Mouse (Mus musculus) left cerebral cortex, postnatal 36 days (tissue): ENCODE data around the gene March10. TPM values are rescaled to one million over a fixed set of nuclear protein-coding genes. Genes with fewer than 3 reads are reported as not detected.

ENCODE experiments used
- DNase-seq, 2 experiments: peaks; one replicate each; pipeline ENCODE4 v3.0.0; 2021 to 2022; ENCODE audit warnings: low spot score in 2 of 2, mixed read lengths in 1 of 2
- intact Hi-C: fragments of 180-260 bp; cut with DNase I; formaldehyde crosslinking; loops from one replicate; pipeline ENCODE4 v1.15.1; 2025
- total RNA-seq, 2 experiments: library from RNA; stranded (reverse); gene quantifications; 2 replicates each; pipeline ENCODE4 v1.2.3; 2021

The March10 gene
- total RNA-seq, 2 experiments from 2014 or later, result 1.8 to 2.3 TPM

DNA sequence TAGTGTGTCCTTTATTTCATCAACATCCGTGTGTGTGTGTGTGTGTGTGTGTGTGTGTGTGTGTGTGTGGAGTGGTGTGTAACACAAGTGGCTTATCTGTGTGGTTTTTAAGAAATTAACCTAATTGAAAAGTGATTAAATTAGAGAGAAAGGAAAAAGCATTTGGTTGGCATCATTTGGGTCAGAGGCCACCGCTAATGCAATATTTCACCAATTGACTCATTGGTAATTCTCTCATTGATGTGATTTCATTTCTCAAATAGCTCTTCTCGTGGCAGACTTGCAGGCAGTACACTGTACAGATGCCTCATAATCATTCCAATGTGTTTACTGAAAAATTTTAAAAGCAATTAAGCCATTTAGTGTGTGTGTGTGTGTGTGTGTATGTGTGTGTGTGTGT is 11.3 kb upstream of the March10 start:
- no peak for DNase-seq
- intact Hi-C loops, result no loop called here

GRCm38 (mm10) chr11:105467266-105467665 is 10.7 kb upstream of the March10 start:
- intact Hi-C loops, result no loop called here

DNA sequence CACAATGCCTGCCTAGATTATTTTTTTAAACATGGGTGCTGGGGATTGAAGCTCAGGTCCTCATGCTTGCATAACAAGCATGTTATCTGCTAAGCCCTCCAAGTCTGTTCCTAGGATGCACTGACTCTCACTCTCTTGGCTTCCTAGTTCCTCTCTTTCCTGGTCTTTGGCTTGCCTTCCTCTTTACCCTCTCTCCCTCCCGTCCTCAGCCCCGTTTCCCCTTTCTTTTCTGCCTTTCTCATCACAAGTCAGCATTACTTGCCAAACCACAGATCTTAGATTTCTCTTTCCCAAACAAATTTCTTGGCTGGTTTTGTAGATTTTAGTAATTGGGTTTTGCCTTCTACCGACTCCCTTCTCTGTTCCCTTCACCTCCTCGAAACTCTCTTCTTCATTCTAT is 10.2 kb upstream of the March10 start:
- intact Hi-C loops, result no loop called here
- no peak for DNase-seq

More at GRCm38 (mm10) chr11:105467266-105467665, 10.7 kb upstream of the March10 start:
- no peak for DNase-seq

DNA sequence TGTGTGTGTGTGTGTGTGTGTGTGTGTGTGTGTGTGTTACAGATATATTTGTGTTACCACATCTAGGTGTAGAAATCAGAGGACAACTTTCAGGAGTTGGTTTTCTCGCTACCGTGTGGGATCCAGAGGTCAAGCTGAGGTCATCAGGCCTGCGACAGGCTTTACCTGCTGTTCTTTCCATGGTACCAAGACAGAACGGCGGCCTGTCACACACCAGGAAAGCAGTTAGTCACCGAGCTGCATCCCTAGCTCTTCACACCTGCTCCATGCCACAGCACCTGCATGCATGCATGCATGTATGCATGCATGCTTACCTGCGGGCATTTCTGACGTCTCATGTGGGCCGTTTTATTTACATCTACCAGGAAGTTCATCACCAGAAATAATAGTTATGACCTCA is 9.0 kb upstream of the March10 start:
- no peak for DNase-seq
- intact Hi-C loops, result no loop called here

- DNase-seq, result no peak
- intact Hi-C loops, result no loop called here
These were observed 8.0 kb upstream of the March10 start for GRCm38 (mm10) chr11:105464430-105464967.

- intact Hi-C loops, result loop anchor here (5.0 kb wide), 1 partner anchor 132 kb away; no protein-coding TSS in a partner anchor
- DNase-seq, result no peak
These were observed 3.4 kb upstream of the March10 start for GRCm38 (mm10) chr11:105459900-105460299.

- intact Hi-C loops, result loop anchor here (2.0 to 5.0 kb wide), 2 partner anchors 38 to 135 kb away; no protein-coding TSS in a partner anchor
- peak in 1 of 2 experiments; percentile 15 for DNase-seq
These were observed 506 bp upstream of the March10 start for GRCm38 (mm10) chr11:105457041-105457440.

DNA sequence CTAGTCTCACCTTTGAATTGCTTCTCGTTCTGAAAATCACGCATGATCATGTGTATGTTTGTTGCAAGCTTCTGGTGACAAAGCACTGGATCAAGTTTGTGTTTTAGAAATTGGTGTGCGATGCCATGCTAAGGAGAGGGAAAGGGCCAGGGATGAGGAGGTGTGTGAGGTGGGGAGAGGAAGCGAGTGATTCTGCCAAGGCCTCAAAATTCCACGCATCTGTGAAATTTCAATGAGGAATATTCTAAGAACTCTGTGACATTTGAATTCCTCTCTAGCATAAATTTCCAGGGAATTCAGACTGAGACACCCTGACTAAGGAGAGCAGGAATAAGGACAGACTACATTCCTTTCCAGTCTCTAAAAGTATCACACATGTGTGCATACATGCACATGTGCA is 1.4 kb downstream of the March10 start:
- intact Hi-C loops, result loop anchor here (2.0 to 5.0 kb wide), 2 partner anchors 92 to 137 kb away; no protein-coding TSS in a partner anchor
- DNase-seq, result no peak

DNA sequence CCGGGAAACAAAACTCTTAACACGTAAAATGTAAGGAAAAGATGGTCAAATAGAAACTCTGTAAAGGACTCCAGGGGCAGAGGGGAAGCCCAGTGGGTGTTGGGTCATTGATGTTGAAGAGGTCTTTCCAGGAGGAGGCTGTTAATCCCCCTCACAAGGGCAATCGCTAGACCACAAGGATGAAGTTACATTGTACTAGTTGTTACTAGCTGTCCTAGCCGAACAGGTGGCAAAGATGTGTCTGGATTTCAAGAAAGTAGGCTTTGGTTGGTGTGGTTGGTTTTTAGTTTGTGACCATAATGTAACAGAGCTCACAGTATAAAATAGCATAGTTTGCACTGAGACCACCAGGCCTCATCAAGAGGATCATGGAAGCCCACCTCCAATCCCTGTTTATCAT is 3.5 kb downstream of the March10 start:
- no peak for DNase-seq
- intact Hi-C loops, result no loop called here

DNA sequence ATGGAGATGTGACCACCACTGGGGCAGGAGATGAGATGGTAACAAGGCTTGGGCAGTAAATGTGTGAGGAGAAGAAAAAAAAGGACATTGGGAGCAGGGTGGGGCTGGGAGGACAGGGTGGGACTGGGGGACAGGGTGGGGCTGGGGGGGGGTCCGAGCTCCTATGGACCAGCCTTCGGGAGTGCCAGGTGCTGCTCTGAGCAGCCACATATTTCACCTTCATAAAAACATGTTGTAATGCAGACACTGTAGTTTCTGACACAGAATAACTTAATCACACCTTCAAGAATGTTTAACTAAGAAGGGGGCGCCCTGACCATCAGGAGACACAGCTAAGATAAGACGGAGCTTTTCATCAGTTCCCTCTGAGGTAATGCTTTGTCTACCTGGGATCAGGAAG is 4.0 kb downstream of the March10 start:
- intact Hi-C loops, result no loop called here
- no peak for DNase-seq

DNA sequence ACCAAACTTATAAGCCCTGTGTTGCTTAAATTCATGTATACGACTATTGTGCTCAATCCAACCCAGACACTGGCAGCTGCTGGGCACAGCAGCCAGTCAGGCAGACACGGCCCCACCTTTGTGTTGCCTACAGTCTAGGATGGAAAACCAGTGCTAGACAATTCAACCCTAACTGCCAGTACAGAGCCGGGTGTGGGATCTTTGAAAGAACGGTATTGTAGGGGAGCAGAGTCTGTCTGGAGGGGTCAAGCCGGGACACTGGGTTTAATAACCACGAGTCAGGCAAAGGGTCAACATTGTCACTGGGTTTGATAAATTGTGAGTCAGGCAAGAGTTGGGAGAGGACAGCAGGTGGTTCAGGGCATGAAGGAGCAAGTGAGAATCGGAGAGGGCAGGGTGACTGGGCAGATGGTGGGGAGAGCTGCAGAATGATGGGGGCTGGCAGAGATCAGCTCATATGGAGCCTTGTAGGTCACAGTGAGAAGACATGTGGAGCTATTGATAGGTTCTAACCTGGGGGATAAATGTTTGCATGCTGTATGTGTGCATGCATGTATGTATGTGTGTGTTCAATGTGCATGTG is 4.9 kb downstream of the March10 start:
- intact Hi-C loops, result no loop called here
- no peak for DNase-seq

- intact Hi-C loops, result no loop called here
- no peak for DNase-seq
These were observed 6.8 kb downstream of the March10 start for GRCm38 (mm10) chr11:105449581-105450315.

GRCm38 (mm10) chr11:105447661-105448060 is 8.9 kb downstream of the March10 start:
- DNase-seq, result no peak
- intact Hi-C loops, result no loop called here

DNA sequence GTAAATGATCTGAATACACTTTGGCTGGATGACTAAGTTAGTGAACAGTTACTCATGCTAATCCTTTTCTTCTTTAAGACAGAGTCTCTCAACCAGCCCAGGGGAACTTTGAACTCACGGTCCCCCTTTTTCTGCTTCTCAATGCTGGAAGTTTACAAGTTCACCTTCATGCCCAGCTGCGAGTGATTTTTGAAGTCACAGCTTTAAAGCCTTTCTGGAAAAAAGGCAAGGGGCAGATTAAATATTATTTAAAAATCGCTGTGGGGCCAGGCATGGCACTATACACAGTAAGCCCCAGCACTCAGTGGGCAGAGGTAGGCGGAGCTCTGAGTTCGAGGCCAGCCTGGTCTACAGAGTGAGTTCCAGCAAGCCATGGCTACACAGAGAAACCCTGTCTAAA is 10.3 kb downstream of the March10 start:
- intact Hi-C loops, result no loop called here
- no peak for DNase-seq

DNA sequence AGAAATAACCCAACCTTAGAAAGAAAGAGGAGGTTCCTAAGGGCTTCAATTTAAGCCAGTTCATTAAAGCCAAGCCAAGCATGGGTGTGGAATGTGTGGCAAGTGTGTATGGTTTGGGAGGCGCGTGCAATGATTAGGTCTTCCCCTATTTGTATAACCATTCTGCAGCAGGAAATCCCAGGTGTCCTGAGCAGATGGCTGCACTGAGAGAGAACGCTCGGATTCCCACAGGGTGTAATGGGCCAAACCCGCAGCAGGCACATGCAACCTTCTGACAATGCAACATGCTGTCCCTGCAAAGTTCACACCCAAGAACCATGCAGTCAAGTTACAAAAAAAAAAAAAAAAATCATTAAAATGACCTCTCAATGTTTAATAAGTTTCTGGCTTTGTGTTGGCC is 10.8 kb downstream of the March10 start:
- no peak for DNase-seq
- intact Hi-C loops, result no loop called here

- no peak for DNase-seq
- intact Hi-C loops, result no loop called here
These were observed 11.6 kb downstream of the March10 start for GRCm38 (mm10) chr11:105444929-105445328.

- intact Hi-C loops, result no loop called here
- DNase-seq, result no peak
These were observed 13.0 kb downstream of the March10 start for GRCm38 (mm10) chr11:105443505-105443904.

- intact Hi-C loops, result no loop called here
These were observed 16.7 kb downstream of the March10 start for GRCm38 (mm10) chr11:105439796-105440195.

GRCm38 (mm10) chr11:105438907-105439306 is 17.6 kb downstream of the March10 start:
- intact Hi-C loops, result no loop called here
- DNase-seq, result no peak

More at GRCm38 (mm10) chr11:105439796-105440195, 16.7 kb downstream of the March10 start:
- DNase-seq, result no peak

DNA sequence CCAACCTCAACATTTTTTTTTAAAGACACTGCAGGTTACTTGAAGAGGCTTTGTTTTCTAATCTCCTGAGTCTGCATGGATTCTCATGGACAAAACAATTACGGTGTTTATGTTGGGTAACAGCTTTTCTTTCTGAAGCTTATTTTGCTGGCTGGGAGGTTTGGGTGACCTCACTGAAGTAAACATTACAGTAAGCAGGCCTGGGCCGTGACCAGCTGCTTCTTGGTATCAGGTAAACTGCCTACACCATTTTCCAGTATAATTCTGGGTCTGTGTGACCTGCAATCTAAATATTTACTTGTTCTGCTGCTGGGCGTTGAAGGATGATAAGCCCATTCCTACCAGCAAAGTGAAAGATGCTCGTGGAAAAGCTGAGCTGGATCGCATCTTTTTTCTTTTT is 30.1 kb downstream of the March10 start:
- no peak for DNase-seq

GRCm38 (mm10) chr11:105424643-105425042 is 31.9 kb downstream of the March10 start:
- no peak for DNase-seq
- intact Hi-C loops, result loop anchor here (5.0 kb wide), 1 partner anchor 73 kb away; no protein-coding TSS in a partner anchor

More for the DNA sequence above, 30.1 kb downstream of the March10 start:
- intact Hi-C loops, result no loop called here
